ENCODE assay signal across 7 mouse cellular contexts in genomic region chr4:97754241-97754640, GRCm38 (mm10). TPM values are rescaled to one million over a fixed set of nuclear protein-coding genes. Genes with fewer than 3 reads are reported as not detected.
A peak's percentile ranks its signal among the peaks of the same experiment; 100 is the strongest.
DNase-seq lines count a peak whose midpoint lies in the region; ATAC-seq and TF ChIP-seq lines count a peak whose summit lies in the region.

No protein-coding gene starts in this region.

- H3K27me3 ChIP-seq in neural tube, embryonic 15.5 days (replicated peaks), result peaks cover 26% of the 10 kb centered on the region
- H3K27me3 ChIP-seq in embryonic facial prominence, embryonic 13.5 days, result peaks cover 40% of the 10 kb centered on the region
- no peaks in the 10 kb centered on the region for H3K27me3 ChIP-seq in lung, postnatal 0 days (replicated peaks; ENCODE audit: insufficient read depth, low read length)

- intact Hi-C loops in heart, postnatal 10 days (cut with DNase I), result loop anchor here (5.0 kb wide), 3 partner anchors 448 to 948 kb away; partner anchors contain the start of gene Tm2d1

- H3K9me3 ChIP-seq in neural tube, embryonic 15.5 days (replicated peaks), result no peaks in the 10 kb centered on the region
- no peaks in the 10 kb centered on the region for H3K9me3 ChIP-seq in embryonic facial prominence, embryonic 13.5 days
- no peaks in the 10 kb centered on the region for H3K9me3 ChIP-seq in lung, postnatal 0 days (ENCODE audit: low read length)

- H3K27ac ChIP-seq in neural tube, embryonic 15.5 days (replicated peaks), result no peak overlapping the region
- H3K27ac ChIP-seq in embryonic facial prominence, embryonic 13.5 days, result no peak overlapping the region
- H3K27ac ChIP-seq in lung, postnatal 0 days (ENCODE audit: low read length), result no peak overlapping the region

- WGBS in neural tube, embryonic 15.5 days, result 24% methylated on average over 12 of the region's 12 CpGs
- 25% methylated on average over 12 of the region's 12 CpGs for WGBS in embryonic facial prominence, embryonic 13.5 days
- WGBS in lung, postnatal 0 days, result 40% methylated on average over 12 of the region's 12 CpGs

- TF ChIP-seq EP300 in lung, postnatal 0 days (IDR thresholded peaks at IDR 0.05), result no peak

- DNase-seq in neural tube, embryonic 10.5 days (ENCODE audit: extremely low spot score, low spot score), result peak; percentile 53
- DNase-seq in heart, postnatal 10 days, result peak; percentile 75 to 80
- peak; percentile 51 for DNase-seq in lung, postnatal 0 days (ENCODE audit: low spot score)
- no peak for DNase-seq in urinary bladder, adult 18-20 months (ENCODE audit: low spot score in 2 of 2)

- no peaks in the 10 kb centered on the region for H3K36me3 ChIP-seq in neural tube, embryonic 15.5 days
- H3K36me3 ChIP-seq in embryonic facial prominence, embryonic 13.5 days, result no peaks in the 10 kb centered on the region
- no peaks in the 10 kb centered on the region for H3K36me3 ChIP-seq in lung, postnatal 0 days (ENCODE audit: insufficient read depth, low read length)

- H3K4me1 ChIP-seq in neural tube, embryonic 15.5 days, result peaks cover 36% of the 10 kb centered on the region
- H3K4me1 ChIP-seq in embryonic facial prominence, embryonic 13.5 days, result peaks cover 36% of the 10 kb centered on the region
- peaks cover 6% of the 10 kb centered on the region; the same call in 1 of the 2 replicates for H3K4me1 ChIP-seq in lung, postnatal 0 days (ENCODE audit: insufficient read depth, low read depth, low read length)

- no peak overlapping the region for H3K4me3 ChIP-seq in neural tube, embryonic 15.5 days (replicated peaks)
- H3K4me3 ChIP-seq in embryonic facial prominence, embryonic 13.5 days, result no peak overlapping the region
- no peak overlapping the region for H3K4me3 ChIP-seq in lung, postnatal 0 days (ENCODE audit: low read depth, low read length)

- H3K4me2 ChIP-seq in neural tube, embryonic 15.5 days, result no peak overlapping the region; the same call in 1 of the 2 replicates
- H3K4me2 ChIP-seq in embryonic facial prominence, embryonic 13.5 days, result no peak overlapping the region
- no peak overlapping the region for H3K4me2 ChIP-seq in lung, postnatal 0 days (replicated peaks; ENCODE audit: low read depth, low read length)

- TF ChIP-seq CTCF in lung, postnatal 0 days (IDR thresholded peaks at IDR 0.05), result no peak; the same call in 1 of the 2 replicates

- no peak overlapping the region for H3K9ac ChIP-seq in neural tube, embryonic 15.5 days (replicated peaks)
- H3K9ac ChIP-seq in embryonic facial prominence, embryonic 13.5 days, result 0 out of 2 replicates have a peak overlapping the region, but pooled peaks have one; percentile 1
- H3K9ac ChIP-seq in lung, postnatal 0 days (replicated peaks; ENCODE audit: low read depth), result no peak overlapping the region

- no peak for ATAC-seq in neural tube, embryonic 15.5 days (ENCODE audit: low FRiP score)
- no peak for ATAC-seq in embryonic facial prominence, embryonic 13.5 days (ENCODE audit: insufficient number of reproducible peaks, insufficient read depth, low FRiP score, low TSS enrichment, low read depth)
- ATAC-seq in lung, postnatal 0 days, result no peak
- no peak for ATAC-seq in activated CD4-positive, CD25-positive, alpha-beta regulatory T cell, adult 4 months

RNA-seq across cellular contexts. Expression of gene Nfia, which starts 18.3 kb away (rescaled TPM):
- 36.0 and 38.5 TPM in 2 replicates for polyA plus RNA-seq in neural tube, embryonic 15.5 days (2015; fragmentation: Nextera tagmentation; extraction: Ambion mirVana)
- 59.9 and 71.0 TPM in 2 replicates for polyA plus RNA-seq in embryonic facial prominence, embryonic 13.5 days (2015; fragmentation: Nextera tagmentation; extraction: Ambion mirVana)
- 100 to 1,000 TPM; 196 to 199 TPM for total RNA-seq in heart, postnatal 10 days (2021)
- polyA plus RNA-seq in lung, postnatal 0 days (2015; fragmentation: Nextera tagmentation; extraction: Ambion mirVana), result 40.5 and 45.4 TPM in 2 replicates
- polyA plus RNA-seq in activated CD4-positive, CD25-positive, alpha-beta regulatory T cell, adult 4 months (2017; shearing (Covaris generic)), result 10 to 100 TPM in 1 of 2 experiments, 1 to 10 TPM in 1; 7.3 to 12.6 TPM

RNA-seq across cellular contexts. Expression of gene E130114P18Rik, which starts 23.6 kb away (rescaled TPM):
- polyA plus RNA-seq in neural tube, embryonic 15.5 days (2015; fragmentation: Nextera tagmentation; extraction: Ambion mirVana), result 13.5 and 18.4 TPM in 2 replicates
- polyA plus RNA-seq in embryonic facial prominence, embryonic 13.5 days (2015; fragmentation: Nextera tagmentation; extraction: Ambion mirVana), result 5.0 and 7.5 TPM in 2 replicates
- total RNA-seq in heart, postnatal 10 days (2021), result under 1 TPM; 0.34 to 0.47 TPM
- polyA plus RNA-seq in lung, postnatal 0 days (2015; fragmentation: Nextera tagmentation; extraction: Ambion mirVana), result 0.36 and 0.76 TPM in 2 replicates
- polyA plus RNA-seq in activated CD4-positive, CD25-positive, alpha-beta regulatory T cell, adult 4 months (2017; shearing (Covaris generic)), result not detected

Comparison
In these comparisons a context has a peak if more than half of its experiments do, and no peak if none do; other contexts are left out.
1. DNase-seq: peak in neural tube, embryonic 10.5 days (single experiment), heart, postnatal 10 days (2 of 2) and lung, postnatal 0 days (single experiment); none in urinary bladder, adult 18-20 months (0 of 2).